Mouse (Mus musculus): ENCODE data around the gene Ran. TPM values are rescaled to one million over a fixed set of nuclear protein-coding genes. Genes with fewer than 3 reads are reported as not detected.
"Not testable (repeated sequence)": the region's sequence is repeated elsewhere in the genome, so short reads cannot be mapped to it uniquely, and the experiment has no call there.

Ran gene
- total RNA-seq (2022), result 100 to 1,000 TPM; 137 to 213 (median 176) TPM

- DNase-seq, result peak; percentile 89
Measured at GRCm38 (mm10) chr5:129019497-129020299, at the start of gene Ran. Gene Ran, plus strand, starts transcription at chr5:129020069.

- DNase-seq, result no peak
Measured at GRCm38 (mm10) chr5:128970878-128971277, 49.0 kb upstream of the Ran start.

- no peak for DNase-seq
Measured at GRCm38 (mm10) chr5:128971298-128971697, 48.6 kb upstream of the Ran start.

GRCm38 (mm10) chr5:128976266-128976665 is 43.6 kb upstream of the Ran start:
- no peak for DNase-seq

GRCm38 (mm10) chr5:128977466-128977865 is 42.4 kb upstream of the Ran start:
- DNase-seq, result not testable (repeated sequence)

- DNase-seq, result no peak
Measured at GRCm38 (mm10) chr5:128978957-128979356, 40.9 kb upstream of the Ran start.

- DNase-seq, result no peak
Measured at GRCm38 (mm10) chr5:128980857-128981256, 39.0 kb upstream of the Ran start.

- DNase-seq, result no peak
Measured at GRCm38 (mm10) chr5:128981607-128982006, 38.3 kb upstream of the Ran start.

GRCm38 (mm10) chr5:128984536-128984935 is 35.3 kb upstream of the Ran start:
- DNase-seq, result no peak

GRCm38 (mm10) chr5:128985946-128986345 is 33.9 kb upstream of the Ran start:
- DNase-seq, result no peak

GRCm38 (mm10) chr5:128987141-128987954 is 32.5 kb upstream of the Ran start:
- peak; percentile 59 for DNase-seq

GRCm38 (mm10) chr5:129000706-129001468 is 19.0 kb upstream of the Ran start:
- no peak for DNase-seq

- DNase-seq, result no peak
Measured at GRCm38 (mm10) chr5:129002571-129003011, 17.3 kb upstream of the Ran start.

GRCm38 (mm10) chr5:129005416-129005815 is 14.5 kb upstream of the Ran start:
- DNase-seq, result no peak

GRCm38 (mm10) chr5:129006031-129006788 is 13.7 kb upstream of the Ran start:
- no peak for DNase-seq

- no peak for DNase-seq
Measured at GRCm38 (mm10) chr5:129007105-129007957, 12.5 kb upstream of the Ran start.

GRCm38 (mm10) chr5:129008008-129008407 is 11.9 kb upstream of the Ran start:
- DNase-seq, result no peak

- peak; percentile 91 for DNase-seq
Measured at GRCm38 (mm10) chr5:129008412-129008826, 11.4 kb upstream of the Ran start, which contains the start of gene Stx2. Gene Stx2, minus strand, starts transcription at chr5:129008574.

- no peak for DNase-seq
Measured at GRCm38 (mm10) chr5:129009577-129009976, 10.3 kb upstream of the Ran start.

GRCm38 (mm10) chr5:129010937-129011336 is 8.9 kb upstream of the Ran start:
- DNase-seq, result no peak

GRCm38 (mm10) chr5:129015020-129015419 is 4.8 kb upstream of the Ran start:
- DNase-seq, result no peak
